Mouse (Mus musculus) A20 (cell line): ENCODE measurements around the gene Fam214b.

ENCODE experiments used
- DNase-seq: peaks from one replicate; pipeline ENCODE4 v3.0.0-alpha.2; 2011; ENCODE audit warnings: low read depth, low spot score

The Fam214b gene

DNA sequence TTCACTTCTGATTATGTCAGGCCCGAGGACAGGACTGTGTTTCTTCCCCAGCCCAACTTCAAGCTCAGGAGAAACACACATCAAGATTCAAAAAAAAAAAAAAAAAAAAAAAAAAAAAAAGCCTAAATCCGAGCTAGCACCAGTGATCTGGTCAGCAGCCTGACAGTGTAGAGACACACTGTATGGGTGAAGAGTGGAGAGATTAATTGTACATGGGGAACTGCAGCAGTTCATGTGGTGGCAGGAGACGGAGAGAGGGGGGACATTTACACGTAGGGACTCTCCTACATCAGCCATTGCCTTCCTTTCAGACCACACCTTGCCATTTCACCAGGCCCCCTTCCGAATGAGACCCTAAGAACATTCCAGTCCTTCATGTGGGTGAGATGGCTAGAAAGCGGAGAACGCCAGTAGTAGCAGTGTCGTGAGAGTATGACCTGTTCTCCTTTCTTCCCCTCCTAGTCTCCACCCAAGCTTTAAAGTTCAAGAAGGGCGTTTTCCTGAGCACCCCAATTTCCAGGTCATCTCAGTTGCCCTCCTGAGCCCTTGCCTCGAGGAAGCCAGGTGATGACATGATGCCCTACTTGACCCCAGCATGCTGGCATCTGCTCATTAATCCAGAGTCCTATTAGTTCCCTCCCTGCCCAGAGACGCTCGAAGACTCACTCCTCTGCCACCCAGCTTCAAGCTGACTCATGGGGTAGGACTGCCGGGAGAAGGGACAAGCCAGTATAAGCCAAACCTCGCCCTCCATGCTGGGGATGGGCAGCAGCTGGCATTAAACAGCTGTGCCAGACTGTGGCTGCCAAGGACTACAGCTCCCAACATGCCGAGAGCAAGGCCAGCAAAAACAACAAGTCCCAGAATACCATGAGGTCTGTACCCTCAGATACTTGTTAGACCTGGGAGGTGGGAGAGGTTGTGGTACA lies 7.2 kb downstream of the Fam214b start:
- DNase-seq = peak; percentile 22

DNA sequence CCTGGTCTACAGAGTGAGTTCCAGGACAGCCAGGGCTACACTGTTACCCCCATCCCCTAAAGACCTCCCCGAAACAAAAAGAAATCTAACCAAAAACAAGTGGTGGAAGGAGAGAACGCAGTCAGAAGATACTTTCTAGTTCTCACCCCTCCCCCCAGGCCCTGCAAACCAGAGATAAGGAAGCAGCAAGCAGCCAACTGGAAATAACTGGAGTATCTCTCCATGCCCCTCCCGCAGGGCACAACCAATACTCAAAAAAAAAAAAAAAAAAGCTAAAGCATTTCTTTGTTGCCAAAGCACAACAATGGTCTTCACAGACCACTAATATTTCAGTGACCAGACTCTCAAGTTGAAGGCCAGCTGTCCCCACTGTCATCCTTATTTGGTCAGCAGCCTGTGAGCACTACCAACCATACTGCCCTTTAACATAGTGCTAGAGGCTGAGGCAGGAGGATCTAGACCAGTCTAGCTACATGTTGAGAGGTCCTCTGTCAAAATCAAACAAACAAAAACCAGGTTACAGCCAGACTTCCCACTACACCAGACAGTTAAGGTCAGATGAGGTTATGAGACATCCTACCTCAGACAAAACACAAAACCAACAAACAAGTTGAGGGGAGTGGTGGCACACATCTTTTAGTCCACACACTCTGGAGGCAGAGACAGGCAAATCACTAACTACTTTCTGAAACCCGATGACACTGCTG lies 8.0 kb downstream of the Fam214b start:
- DNase-seq = no peak

DNA sequence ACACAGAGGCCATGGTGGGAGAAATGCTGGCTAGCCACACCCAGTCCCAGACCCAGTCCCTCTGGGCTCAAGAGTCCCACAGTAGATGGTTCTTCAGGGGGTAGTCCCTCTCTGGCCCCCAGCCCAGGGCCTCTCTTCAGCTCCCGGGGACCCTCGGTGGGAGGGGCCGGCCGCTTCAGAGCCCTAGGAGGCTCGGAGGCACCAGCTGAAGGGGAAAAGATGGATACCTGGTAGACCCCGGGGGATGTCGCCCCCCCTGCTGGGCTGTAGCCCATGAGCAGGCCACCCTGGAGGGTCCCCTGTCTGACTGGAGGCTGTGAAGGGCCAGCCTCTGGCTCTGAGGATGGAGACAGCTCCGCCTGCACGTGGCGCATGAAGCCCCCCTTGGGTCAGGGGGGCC lies 9.7 kb downstream of the Fam214b start:
- DNase-seq = no peak

DNA sequence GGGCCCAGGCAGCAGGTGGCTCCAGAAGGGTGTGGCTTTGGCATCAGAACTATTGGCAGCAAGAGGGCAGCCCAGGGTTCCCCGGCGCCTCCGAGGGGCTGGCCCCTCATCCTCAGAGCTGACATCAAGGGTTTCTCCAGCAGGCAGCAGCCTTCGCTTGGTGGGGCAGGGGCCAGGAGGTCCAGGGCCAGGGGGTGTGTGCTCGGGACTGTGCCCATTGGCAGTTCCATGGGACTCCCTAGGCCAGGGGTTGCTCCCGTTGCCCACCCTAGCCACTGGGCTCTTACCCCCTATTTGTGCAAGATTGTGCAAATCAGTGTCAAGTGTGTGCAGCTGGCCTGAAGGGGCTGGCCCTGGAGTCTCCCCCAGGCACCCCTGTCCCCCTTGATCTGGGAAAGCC lies 10.2 kb downstream of the Fam214b start:
- DNase-seq = no peak

DNA sequence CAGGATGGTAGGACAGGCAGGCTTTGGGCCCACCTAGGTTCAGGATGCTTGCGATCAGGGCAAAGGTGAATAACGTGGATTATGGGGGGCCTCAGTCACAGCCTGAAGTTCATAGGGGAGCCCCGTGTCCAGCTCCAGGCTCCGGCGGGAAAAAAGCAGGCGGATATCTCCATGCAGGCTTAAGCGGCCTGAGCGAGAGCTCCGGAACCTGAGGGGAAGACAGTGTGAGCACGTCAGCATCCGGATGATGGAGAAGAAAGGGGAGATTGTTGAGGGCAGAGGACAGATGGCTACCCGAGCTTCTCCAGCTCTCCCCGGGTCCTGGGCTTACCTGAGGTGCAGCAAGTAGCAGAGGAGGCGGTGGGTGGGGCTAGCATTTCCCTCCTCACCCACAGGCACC lies 12.5 kb downstream of the Fam214b start:
- no peak for DNase-seq

DNA sequence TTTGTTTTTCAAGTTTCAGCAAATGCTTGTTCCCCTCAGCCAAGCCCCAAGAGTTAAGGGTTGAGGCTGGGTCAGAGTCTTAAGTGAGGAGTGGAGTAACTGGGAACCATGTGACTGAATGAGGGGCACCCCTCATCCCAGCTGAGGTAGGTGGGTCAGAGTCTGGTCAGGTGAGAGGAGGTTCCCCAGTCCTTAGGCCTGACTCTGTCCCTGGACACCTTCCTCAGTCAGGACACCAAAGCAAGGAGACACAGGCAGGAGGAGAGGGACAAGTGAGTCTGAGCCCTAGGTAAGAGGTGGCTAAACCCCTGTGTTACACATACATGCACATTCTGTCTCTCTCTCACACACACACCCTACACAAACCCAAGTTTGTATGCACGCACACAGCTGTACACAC lies 13.5 kb downstream of the Fam214b start:
- DNase-seq = no peak

DNA sequence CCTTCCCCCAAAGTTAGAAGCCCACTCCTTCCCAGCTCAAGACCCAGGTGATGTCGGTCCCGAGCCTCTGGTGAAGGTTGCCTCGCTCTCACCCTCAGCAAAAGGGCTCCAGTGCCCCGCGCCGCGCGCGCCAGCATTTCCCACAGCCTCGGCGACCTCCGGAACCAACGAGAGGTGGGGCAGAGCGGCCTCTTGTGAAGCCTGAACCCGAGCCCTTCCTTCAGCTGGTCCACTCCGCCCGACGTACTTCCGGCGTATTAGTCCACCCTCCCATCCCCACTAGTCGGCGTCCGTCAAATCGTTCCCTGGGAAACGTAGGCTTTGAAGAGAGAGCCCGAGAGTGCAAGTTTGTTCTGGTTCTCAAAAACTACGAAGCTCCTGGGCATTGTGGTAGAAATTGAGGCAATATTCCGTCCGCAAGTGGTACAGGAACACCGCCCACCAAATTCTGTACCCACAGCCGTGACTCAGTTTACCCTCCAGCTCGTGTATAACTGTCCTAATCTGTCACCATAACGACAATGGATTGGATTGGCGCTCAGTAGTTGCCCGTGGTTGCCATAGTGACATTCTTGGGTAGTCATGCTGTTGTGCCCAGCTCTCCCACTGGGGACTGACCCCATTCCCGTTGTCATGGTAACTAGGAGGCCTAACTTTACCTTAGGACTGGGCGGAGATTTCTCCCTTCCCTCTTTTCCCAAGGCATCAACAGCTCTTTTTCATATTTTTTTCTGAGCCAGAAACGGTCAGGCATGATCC lies 14.6 kb downstream of the Fam214b start, which contains the start of gene Stoml2:
Gene Stoml2 (minus strand): TSS at position 474 of the 759 bp plus-strand sequence.
- DNase-seq = peak; percentile 93

DNA sequence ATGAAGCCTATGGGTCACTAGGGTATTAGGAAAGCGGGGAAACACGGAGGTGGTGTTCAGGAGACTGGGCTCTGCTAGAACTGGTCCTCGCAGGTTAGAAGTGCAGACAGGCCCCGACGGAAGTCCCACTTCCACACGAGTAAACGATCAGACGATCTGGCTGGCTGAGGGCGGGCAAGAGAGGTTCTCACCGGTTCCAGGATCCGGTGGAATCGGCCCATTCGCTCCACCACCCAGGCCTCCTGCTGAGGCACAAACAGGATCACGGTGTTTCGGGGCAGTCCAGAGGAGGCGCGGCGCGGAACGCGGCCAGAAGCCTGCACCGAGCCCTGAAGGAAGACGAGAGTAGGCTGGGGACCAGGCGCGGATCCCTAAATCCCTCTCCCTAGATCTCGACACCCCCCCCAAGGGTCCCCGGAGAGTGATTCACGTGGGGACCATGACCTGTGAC lies 15.2 kb downstream of the Fam214b start:
- peak; percentile 51 for DNase-seq

DNA sequence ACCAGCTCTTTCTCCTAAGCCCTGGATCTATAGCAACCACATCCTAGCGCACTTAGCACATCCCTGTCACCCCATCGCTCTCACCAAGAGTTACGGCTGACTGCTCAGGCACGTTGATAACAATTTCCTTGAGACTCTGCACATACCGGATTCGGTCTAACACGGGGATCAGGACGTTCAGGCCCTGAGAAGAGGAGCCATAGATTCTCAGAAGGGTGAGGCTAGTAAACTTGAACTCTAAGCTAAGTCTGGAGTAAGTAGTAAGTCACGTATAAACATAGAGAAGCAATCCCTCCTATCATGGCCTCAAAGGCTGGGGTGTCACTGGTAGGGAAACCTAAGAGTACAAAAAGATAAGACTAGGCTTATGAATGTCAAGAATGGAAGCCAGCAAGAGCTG lies 15.7 kb downstream of the Fam214b start:
- no peak for DNase-seq

DNA sequence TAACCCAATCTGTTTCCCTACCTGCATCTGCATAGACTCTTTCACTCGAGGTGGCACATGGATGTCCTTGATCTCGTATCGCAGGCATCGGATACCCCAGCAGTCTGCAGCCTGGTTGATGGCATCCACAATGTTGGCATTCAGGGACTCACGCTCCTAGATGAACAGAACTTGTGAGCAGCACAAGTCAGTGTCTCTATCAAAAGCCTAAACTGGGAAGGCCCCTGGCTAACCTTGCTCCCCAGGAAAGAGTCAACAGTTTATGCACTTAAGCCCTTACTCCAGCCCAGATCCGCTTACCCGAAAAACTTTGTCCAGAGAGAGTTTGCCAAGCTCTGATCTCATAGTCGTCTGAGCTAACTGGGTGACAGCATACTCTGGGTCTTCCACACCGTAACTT lies 16.3 kb downstream of the Fam214b start:
- no peak for DNase-seq

DNA sequence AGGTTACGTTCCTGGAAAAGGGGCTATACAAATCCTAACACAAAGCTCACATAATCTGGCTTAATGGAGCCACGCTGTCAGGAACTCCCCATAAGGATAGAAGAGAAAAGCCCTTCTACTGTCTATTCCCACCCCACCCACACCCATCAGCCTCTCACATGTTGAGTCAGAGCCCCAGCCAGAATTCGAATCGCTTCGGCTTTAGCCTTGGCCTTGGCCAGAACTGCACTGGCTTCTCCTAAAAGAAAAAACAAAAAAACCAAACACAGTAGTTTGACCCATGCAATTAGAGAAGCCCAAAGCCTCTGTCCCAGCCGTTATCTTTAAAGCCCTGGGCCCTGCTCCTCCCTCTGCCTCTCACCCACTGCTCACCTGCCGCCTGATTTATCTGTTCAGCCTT lies 16.9 kb downstream of the Fam214b start:
- DNase-seq = no peak

DNA sequence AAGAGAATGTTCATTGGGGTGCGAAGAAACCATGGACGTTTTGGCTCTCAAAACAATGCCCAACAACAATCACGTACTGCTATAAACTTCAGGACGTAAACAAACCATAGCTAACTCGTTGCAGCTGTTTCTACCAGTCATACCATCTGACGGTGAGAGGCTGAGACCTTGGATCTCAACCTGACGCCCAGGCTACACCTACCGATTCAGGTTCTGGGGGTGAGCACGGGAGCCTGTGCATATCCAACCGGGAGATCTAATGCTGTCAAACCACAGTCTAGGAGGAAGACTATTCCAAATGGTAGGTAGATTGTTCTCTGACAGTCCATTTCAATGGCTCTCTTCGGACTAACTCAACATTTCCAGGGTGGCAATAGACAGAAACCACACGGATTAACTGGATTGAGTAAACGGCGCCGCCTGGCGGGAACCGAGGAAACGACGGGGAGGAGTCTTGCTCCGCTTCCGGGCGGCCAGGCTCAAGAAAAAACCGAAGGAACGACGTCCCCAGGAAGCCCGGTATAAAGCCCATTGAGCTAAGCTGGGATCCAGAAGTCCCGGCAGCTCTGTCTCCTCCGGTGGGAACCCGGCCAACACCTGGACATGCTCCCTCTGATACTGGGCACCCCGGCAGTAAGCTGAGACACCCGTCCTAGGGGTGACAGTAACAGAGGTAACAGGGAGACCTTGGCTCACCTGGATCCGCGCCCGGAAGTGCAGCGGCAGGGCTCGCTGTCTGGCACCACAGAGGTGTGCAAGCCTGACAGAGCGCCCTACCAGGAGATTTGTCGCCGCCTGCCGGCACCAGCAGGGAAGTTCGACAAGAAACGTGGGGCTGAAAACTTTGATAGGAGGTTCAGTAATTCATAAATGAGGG lies 20.7 kb downstream of the Fam214b start, which contains the start of gene Pigo:
Gene Pigo (minus strand): TSS at position 736 of the 877 bp plus-strand sequence.
- peak; percentile 96 for DNase-seq

DNA sequence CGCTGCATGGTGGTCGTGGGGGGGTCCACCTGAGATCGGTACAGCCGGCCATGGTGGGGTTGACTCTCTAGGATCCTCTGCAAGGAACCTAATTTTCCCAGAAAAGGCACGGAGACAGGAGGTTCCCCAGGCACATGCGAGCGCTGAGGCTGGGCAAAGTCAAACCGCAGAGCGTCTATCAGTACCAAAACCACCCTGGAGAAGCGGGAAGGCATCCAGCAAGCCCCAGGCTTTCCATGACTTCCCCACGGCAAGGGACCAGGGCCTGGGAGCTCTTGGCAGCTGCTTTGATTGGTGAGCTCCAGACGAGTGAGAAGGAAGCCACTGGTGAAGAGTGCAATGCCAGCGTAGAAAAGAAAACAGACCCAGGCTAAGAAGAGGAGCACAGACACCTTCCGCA lies 21.3 kb downstream of the Fam214b start:
- no peak for DNase-seq

DNA sequence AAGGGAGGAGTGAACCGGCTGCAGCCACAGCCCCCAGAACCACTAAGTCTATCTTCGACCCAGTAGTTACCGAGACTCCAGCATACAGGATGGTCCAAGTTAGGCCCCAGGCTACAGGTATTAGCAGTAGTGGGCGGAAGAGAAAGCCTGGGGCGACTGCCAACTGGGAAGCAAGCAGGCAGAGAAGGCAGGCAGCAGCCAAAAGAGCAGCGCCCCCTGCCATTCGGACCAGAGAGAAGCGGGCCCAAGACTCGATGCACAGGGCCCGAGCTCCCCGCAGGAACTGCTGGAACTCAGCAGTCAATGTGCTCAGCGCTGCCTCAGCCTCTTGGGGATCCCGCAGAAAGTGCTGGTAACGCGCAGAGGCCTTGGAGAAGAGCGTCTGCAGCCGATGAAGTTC lies 24.7 kb downstream of the Fam214b start:
- DNase-seq = no peak

DNA sequence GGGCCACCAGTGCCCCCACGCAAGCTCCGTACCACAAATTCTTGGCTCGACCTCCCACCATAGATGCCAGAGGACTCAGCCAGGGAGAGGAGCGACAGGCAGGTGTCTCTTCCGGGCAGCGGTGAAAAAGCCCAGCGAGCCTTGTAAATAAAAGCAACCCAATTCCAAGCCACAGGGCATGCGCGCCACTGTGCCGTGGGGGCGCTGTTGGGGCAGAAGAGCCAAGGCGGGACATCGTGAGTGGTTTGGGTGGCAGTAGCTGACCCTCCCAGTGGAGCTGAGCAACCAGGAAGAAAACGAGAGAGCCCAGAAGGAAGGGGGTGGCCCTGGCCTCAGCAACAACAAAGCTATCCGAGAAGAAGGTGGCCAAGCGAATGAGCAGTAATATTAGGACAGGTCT lies 25.1 kb downstream of the Fam214b start:
- DNase-seq = no peak

DNA sequence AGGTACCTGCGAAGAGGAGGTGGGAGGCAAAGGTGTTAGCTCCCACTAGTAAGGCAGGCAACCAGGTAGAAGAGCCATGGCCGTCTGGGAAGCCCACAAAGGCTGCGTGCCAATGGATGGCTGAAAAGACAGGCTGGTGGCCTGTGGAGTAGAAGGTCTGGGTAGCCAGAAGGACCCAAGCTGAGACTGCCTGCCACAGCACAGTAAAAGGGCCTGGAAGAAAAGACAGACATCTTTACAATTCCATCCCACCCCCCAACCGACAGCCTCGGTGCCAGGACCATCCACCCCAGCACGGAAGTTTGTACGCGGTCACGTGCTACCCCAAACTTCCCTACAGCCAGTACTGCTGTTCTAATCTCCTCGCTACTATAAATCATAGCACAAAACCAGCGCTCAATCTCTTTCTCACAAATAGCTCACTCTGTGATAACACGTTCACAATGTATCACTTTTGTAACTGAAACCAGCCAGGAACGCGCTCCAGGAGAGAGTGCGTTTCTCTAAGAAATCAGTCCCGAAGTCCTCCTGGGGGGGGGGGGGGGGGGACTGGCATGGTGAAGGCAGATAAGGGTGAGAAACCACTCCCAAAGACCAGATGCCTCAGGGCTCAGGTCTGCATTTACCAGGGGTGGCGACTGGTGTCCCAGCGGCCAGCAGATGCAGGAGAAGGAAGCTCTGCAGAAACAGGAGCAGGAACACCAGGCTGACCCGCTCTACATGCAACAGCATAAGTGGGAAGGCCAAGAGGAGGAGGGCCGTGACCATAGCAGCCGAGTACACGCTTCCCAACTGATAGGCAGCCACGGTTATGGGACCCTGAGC lies 26.2 kb downstream of the Fam214b start:
- DNase-seq = no peak

DNA sequence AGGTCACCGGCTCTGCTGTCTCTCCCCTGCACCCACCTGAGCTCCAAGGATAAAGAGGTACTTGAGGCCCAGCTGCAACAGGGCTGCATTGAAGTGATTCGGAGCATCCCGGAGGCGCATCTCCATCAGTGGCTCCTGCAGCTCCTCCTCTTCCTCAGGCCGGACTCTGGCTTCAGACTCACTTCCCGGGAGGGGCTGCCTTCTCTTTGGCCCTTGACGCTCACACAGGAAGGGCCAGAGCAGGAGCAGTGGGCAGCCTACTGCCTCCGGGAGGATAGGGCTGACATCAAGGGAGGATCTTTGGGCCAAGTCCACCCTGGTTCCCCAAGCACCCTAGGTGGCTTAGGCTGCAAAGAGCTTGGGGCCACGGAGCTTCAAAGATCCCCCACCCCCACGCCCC lies 26.8 kb downstream of the Fam214b start:
- no peak for DNase-seq

DNA sequence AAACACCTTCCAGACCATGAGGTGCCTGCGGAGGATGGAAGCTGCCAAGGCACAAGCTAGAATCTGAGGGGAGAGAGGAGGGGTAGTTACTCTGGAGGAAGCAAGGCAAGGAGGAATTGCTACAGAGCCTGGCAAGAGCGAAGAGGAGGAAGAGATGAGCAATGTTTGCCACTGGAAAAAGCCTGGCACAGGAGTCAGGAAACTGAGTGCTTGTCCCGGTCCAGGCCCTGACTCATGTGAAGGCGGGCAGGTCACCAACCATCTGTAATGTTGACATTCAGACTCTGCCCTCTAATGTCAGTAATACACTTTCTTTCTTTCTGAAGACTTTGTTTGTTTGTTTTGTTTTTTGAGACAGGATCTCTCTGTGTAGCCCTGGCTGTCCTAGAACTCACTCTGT lies 27.9 kb downstream of the Fam214b start:
- no peak for DNase-seq

DNA sequence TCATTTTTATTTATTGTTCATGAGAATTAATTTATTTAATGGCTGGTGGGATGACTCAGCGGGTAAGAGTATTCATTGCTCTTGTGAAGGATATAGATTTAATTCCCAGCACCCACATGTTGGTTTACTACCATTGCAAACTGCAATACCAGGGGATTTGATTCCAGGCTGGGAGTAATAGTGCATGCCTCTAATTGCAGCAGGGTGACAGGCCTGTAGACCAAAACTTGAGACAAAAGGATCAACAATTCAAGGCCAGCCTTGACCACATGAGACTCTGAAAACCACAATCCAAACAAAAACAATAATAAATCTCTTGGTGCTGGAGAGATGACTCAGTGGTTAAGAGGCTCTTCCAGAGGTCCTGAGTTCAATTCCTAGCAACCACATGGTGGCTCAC lies 33.9 kb downstream of the Fam214b start:
- DNase-seq = no peak
